Mouse (Mus musculus) hindbrain, embryonic 10.5 days (tissue): ENCODE measurements around the gene Zbtb20. TPM values are rescaled to one million over a fixed set of nuclear protein-coding genes. Genes with fewer than 3 reads are reported as not detected.

Experiments used
- DNase-seq: peaks from one replicate; pipeline ENCODE4 v3.0.0-alpha.2; 2017; ENCODE audit warnings: low spot score
- H3K27ac ChIP-seq: fragments of 300-500 bp; sonication (generic); 2 replicates; pipeline ENCODE4 v1.5.1; 2016; ENCODE audit warnings: mild to moderate bottlenecking, moderate library complexity
- H3K27me3 ChIP-seq: fragments of 300-500 bp; sonication (generic); 2 replicates; pipeline ENCODE4 v1.6.1; 2016; ENCODE audit warnings: mild to moderate bottlenecking; ENCODE audit not compliant: poor library complexity, insufficient read depth, severe bottlenecking
- H3K36me3 ChIP-seq: fragments of 300-500 bp; sonication (generic); 2 replicates; pipeline ENCODE4 v1.6.1; 2016; ENCODE audit warnings: mild to moderate bottlenecking, moderate library complexity
- H3K4me1 ChIP-seq: fragments of 300-500 bp; sonication (generic); replicated peaks from 2 replicates; pipeline ENCODE4 v1.6.1; 2016; ENCODE audit warnings: mild to moderate bottlenecking
- H3K4me3 ChIP-seq: fragments of 300-500 bp; sonication (generic); 2 replicates; pipeline ENCODE4 v1.5.1; 2016; ENCODE audit warnings: mild to moderate bottlenecking, moderate library complexity
- H3K9me3 ChIP-seq: fragments of 300-500 bp; sonication (generic); 2 replicates; pipeline ENCODE4 v1.6.1; 2016; ENCODE audit warnings: mild to moderate bottlenecking, moderate library complexity
- WGBS: fragments of 180-500 bp; shearing (Covaris S2); methylation state at CpG from one replicate; pipeline ENCODE4 v1.1.7; 2016; 5-methylcytosine and 5-hydroxymethylcytosine counted together
- polyA plus RNA-seq: library from polyadenylated mRNA; unstranded; fragments of >200 nt; fragmentation: Nextera tagmentation; extraction: Ambion mirVana; gene quantifications from 2 replicates; pipeline ENCODE4 v1.2.1, GENCODE M21; 2016

The Zbtb20 gene
- polyA plus RNA-seq, 1 experiment from 2014 or later, result 41.3 TPM

GRCm38 (mm10) chr16:43474941-43475728 lies 599.5 kb downstream of the Zbtb20 start:
- Histone ChIP-seq H3K4me1 (no peaks in the 10 kb centered on the region), H3K27ac (no peak overlapping the region), H3K9me3 (no peaks in the 10 kb centered on the region), H3K27me3 (no peaks in the 10 kb centered on the region), H3K4me3 (no peak overlapping the region), H3K36me3 (no peaks in the 10 kb centered on the region)
- DNase-seq, result no peak
- WGBS, result 86% methylated on average over 11 of the region's 11 CpGs

- DNase-seq, result no peak
- H3K9me3 ChIP-seq, result no peaks in the 10 kb centered on the region
- H3K4me3 ChIP-seq, result no peak overlapping the region
- H3K36me3 ChIP-seq, result no peaks in the 10 kb centered on the region
- H3K27me3 ChIP-seq, result no peaks in the 10 kb centered on the region
- no peaks in the 10 kb centered on the region for H3K4me1 ChIP-seq
- H3K27ac ChIP-seq, result no peak overlapping the region
- WGBS, result 87% methylated on average over 3 of the region's 3 CpGs
Measured at GRCm38 (mm10) chr16:43476921-43477320, 601.2 kb downstream of the Zbtb20 start.

GRCm38 (mm10) chr16:43478352-43478751 lies 602.7 kb downstream of the Zbtb20 start:
- Histone ChIP-seq H3K4me1 (no peaks in the 10 kb centered on the region), H3K27me3 (no peaks in the 10 kb centered on the region), H3K27ac (no peak overlapping the region), H3K9me3 (no peaks in the 10 kb centered on the region), H3K4me3 (no peak overlapping the region), H3K36me3 (no peaks in the 10 kb centered on the region)
- DNase-seq, result no peak
- WGBS, result 92% methylated on average over 1 of the region's 1 CpGs

- no peaks in the 10 kb centered on the region for H3K4me1 ChIP-seq
- H3K36me3 ChIP-seq, result no peaks in the 10 kb centered on the region
- no peaks in the 10 kb centered on the region for H3K27me3 ChIP-seq
- 88% methylated on average over 6 of the region's 6 CpGs for WGBS
- no peaks in the 10 kb centered on the region for H3K9me3 ChIP-seq
- H3K27ac ChIP-seq, result no peak overlapping the region
- H3K4me3 ChIP-seq, result no peak overlapping the region
- DNase-seq, result no peak
Measured at GRCm38 (mm10) chr16:43480532-43480931, 604.9 kb downstream of the Zbtb20 start.

- no peak overlapping the region for H3K4me3 ChIP-seq
- no peaks in the 10 kb centered on the region for H3K36me3 ChIP-seq
- no peaks in the 10 kb centered on the region for H3K9me3 ChIP-seq
- H3K27me3 ChIP-seq, result no peaks in the 10 kb centered on the region
- WGBS, result 63% methylated on average over 3 of the region's 3 CpGs
- H3K4me1 ChIP-seq, result no peaks in the 10 kb centered on the region
- no peak for DNase-seq
- no peak overlapping the region for H3K27ac ChIP-seq
Measured at GRCm38 (mm10) chr16:43482125-43482524, 606.4 kb downstream of the Zbtb20 start.

GRCm38 (mm10) chr16:43482738-43483137 lies 607.1 kb downstream of the Zbtb20 start:
- WGBS, result 95% methylated on average over 2 of the region's 2 CpGs
- Histone ChIP-seq H3K4me3 (no peak overlapping the region), H3K27ac (no peak overlapping the region), H3K9me3 (no peaks in the 10 kb centered on the region), H3K27me3 (no peaks in the 10 kb centered on the region), H3K4me1 (no peaks in the 10 kb centered on the region), H3K36me3 (no peaks in the 10 kb centered on the region)
- DNase-seq, result no peak

GRCm38 (mm10) chr16:43484400-43484799 lies 608.7 kb downstream of the Zbtb20 start:
- no peak for DNase-seq
- Histone ChIP-seq H3K36me3 (no peaks in the 10 kb centered on the region), H3K4me1 (no peaks in the 10 kb centered on the region), H3K27ac (no peak overlapping the region), H3K27me3 (no peaks in the 10 kb centered on the region), H3K9me3 (no peaks in the 10 kb centered on the region), H3K4me3 (no peak overlapping the region)
- WGBS, result 89% methylated on average over 4 of the region's 4 CpGs

- 87% methylated on average over 3 of the region's 3 CpGs for WGBS
Measured at GRCm38 (mm10) chr16:43489362-43489761, 613.7 kb downstream of the Zbtb20 start.

GRCm38 (mm10) chr16:43489984-43490383 lies 614.3 kb downstream of the Zbtb20 start:
- 92% methylated on average over 12 of the region's 12 CpGs for WGBS
- H3K27me3 ChIP-seq, result no peaks in the 10 kb centered on the region

More at GRCm38 (mm10) chr16:43489362-43489761, 613.7 kb downstream of the Zbtb20 start:
- H3K4me3 ChIP-seq, result no peak overlapping the region
- no peaks in the 10 kb centered on the region for H3K9me3 ChIP-seq
- no peak for DNase-seq
- no peaks in the 10 kb centered on the region for H3K36me3 ChIP-seq
- no peak overlapping the region for H3K27ac ChIP-seq
- H3K4me1 ChIP-seq, result no peaks in the 10 kb centered on the region
- no peaks in the 10 kb centered on the region for H3K27me3 ChIP-seq

GRCm38 (mm10) chr16:43492863-43493262 lies 617.2 kb downstream of the Zbtb20 start:
- Histone ChIP-seq H3K4me3 (no peak overlapping the region), H3K4me1 (no peaks in the 10 kb centered on the region), H3K36me3 (no peaks in the 10 kb centered on the region), H3K27ac (no peak overlapping the region), H3K27me3 (no peaks in the 10 kb centered on the region), H3K9me3 (no peaks in the 10 kb centered on the region)
- 90% methylated on average over 1 of the region's 1 CpGs for WGBS
- DNase-seq, result no peak

More at GRCm38 (mm10) chr16:43489984-43490383, 614.3 kb downstream of the Zbtb20 start:
- Histone ChIP-seq H3K9me3 (no peaks in the 10 kb centered on the region), H3K27ac (no peak overlapping the region), H3K4me1 (no peaks in the 10 kb centered on the region), H3K36me3 (no peaks in the 10 kb centered on the region), H3K4me3 (no peak overlapping the region)
- no peak for DNase-seq

GRCm38 (mm10) chr16:43493596-43494385 lies 618.1 kb downstream of the Zbtb20 start:
- no peaks in the 10 kb centered on the region for H3K27me3 ChIP-seq
- WGBS, result 62% methylated on average over 5 of the region's 5 CpGs
- H3K9me3 ChIP-seq, result no peaks in the 10 kb centered on the region
- H3K36me3 ChIP-seq, result no peaks in the 10 kb centered on the region
- H3K4me3 ChIP-seq, result no peak overlapping the region
- no peak for DNase-seq
- no peaks in the 10 kb centered on the region for H3K4me1 ChIP-seq
- no peak overlapping the region for H3K27ac ChIP-seq

GRCm38 (mm10) chr16:43495175-43495818 lies 619.6 kb downstream of the Zbtb20 start:
- H3K4me3 ChIP-seq, result no peak overlapping the region
- no peaks in the 10 kb centered on the region for H3K36me3 ChIP-seq
- DNase-seq, result no peak
- H3K27me3 ChIP-seq, result no peaks in the 10 kb centered on the region
- no peaks in the 10 kb centered on the region for H3K9me3 ChIP-seq
- 86% methylated on average over 9 of the region's 9 CpGs for WGBS
- no peaks in the 10 kb centered on the region for H3K4me1 ChIP-seq
- H3K27ac ChIP-seq, result no peak overlapping the region

DNA sequence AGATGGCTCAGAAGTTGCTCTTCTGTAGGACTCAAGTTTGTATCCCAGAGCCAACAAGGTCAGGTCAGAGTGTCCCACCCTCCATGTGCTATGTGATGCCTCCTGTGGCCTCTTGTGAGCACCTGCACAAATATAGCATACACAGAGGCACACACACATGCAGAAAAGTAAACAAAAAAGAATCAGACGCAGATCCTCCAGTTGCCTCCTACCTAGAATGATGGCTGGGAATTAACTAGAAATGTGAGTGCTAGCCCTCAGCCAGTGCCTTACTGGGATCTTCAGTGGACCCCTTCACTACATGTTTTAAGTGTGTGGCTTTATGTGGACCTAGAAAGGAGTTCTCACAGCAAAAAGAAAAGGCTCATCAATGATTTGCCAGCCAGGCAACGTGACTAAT lies 621.4 kb downstream of the Zbtb20 start:
- H3K27me3 ChIP-seq, result no peaks in the 10 kb centered on the region
- no peak overlapping the region for H3K4me3 ChIP-seq
- no peaks in the 10 kb centered on the region for H3K36me3 ChIP-seq
- H3K4me1 ChIP-seq, result peaks cover under 1% of the 10 kb centered on the region; the same call in 1 of the 2 replicates
- 78% methylated on average over 2 of the region's 2 CpGs for WGBS
- no peaks in the 10 kb centered on the region for H3K9me3 ChIP-seq
- DNase-seq, result no peak
- no peak overlapping the region for H3K27ac ChIP-seq
